Mouse (Mus musculus): ENCODE data around the gene Tmem82.

Tmem82 gene

GRCm38 (mm10) chr4:141641353-141641771 lies 22.9 kb upstream of the Tmem82 start:
- in situ Hi-C loops (cut with MboI, MseI) = no loop called here

- in situ Hi-C loops (cut with MboI, MseI) = loop anchor here (10.0 kb wide), 1 partner anchor 1405 kb away; no protein-coding TSS in a partner anchor
These were observed 21.0 kb upstream of the Tmem82 start for GRCm38 (mm10) chr4:141639474-141639873.

GRCm38 (mm10) chr4:141636693-141637092 lies 18.3 kb upstream of the Tmem82 start:
- in situ Hi-C loops (cut with MboI, MseI) = loop anchor here (10.0 kb wide), 1 partner anchor 1408 kb away; no protein-coding TSS in a partner anchor

- in situ Hi-C loops (cut with MboI, MseI) = loop anchor here (10.0 kb wide), 1 partner anchor 1409 kb away; no protein-coding TSS in a partner anchor
These were observed 17.6 kb upstream of the Tmem82 start for GRCm38 (mm10) chr4:141635991-141636390.

GRCm38 (mm10) chr4:141632111-141632873 lies 13.9 kb upstream of the Tmem82 start:
- in situ Hi-C loops (cut with MboI, MseI) = loop anchor here (10.0 kb wide), 1 partner anchor 1413 kb away; no protein-coding TSS in a partner anchor

GRCm38 (mm10) chr4:141631250-141631649 lies 12.8 kb upstream of the Tmem82 start:
- in situ Hi-C loops (cut with MboI, MseI) = loop anchor here (10.0 kb wide), 1 partner anchor 1414 kb away; no protein-coding TSS in a partner anchor

GRCm38 (mm10) chr4:141630021-141630420 lies 11.6 kb upstream of the Tmem82 start:
- in situ Hi-C loops (cut with MboI, MseI) = loop anchor here (10.0 kb wide), 1 partner anchor 1415 kb away; no protein-coding TSS in a partner anchor

GRCm38 (mm10) chr4:141628661-141629060 lies 10.2 kb upstream of the Tmem82 start:
- in situ Hi-C loops (cut with MboI, MseI) = no loop called here

GRCm38 (mm10) chr4:141627502-141627901 lies 9.1 kb upstream of the Tmem82 start:
- in situ Hi-C loops (cut with MboI, MseI) = no loop called here

GRCm38 (mm10) chr4:141625774-141626550 lies 7.5 kb upstream of the Tmem82 start:
- in situ Hi-C loops (cut with MboI, MseI) = no loop called here

- in situ Hi-C loops (cut with MboI, MseI) = no loop called here
These were observed 6.7 kb upstream of the Tmem82 start for GRCm38 (mm10) chr4:141624983-141625773.

- in situ Hi-C loops (cut with MboI, MseI) = no loop called here
These were observed 5.7 kb upstream of the Tmem82 start for GRCm38 (mm10) chr4:141624134-141624533.

- in situ Hi-C loops (cut with MboI, MseI) = no loop called here
These were observed 5.2 kb upstream of the Tmem82 start, which contains the start of gene Slc25a34 for GRCm38 (mm10) chr4:141623666-141624065. Gene Slc25a34, minus strand, starts transcription at chr4:141623821.

- in situ Hi-C loops (cut with MboI, MseI) = no loop called here
These were observed 4.6 kb upstream of the Tmem82 start for GRCm38 (mm10) chr4:141623037-141623436.

- in situ Hi-C loops (cut with MboI, MseI) = no loop called here
These were observed 4.1 kb upstream of the Tmem82 start for GRCm38 (mm10) chr4:141622580-141622979.

GRCm38 (mm10) chr4:141622091-141622490 lies 3.7 kb upstream of the Tmem82 start:
- in situ Hi-C loops (cut with MboI, MseI) = no loop called here

- in situ Hi-C loops (cut with MboI, MseI) = no loop called here
These were observed 2.9 kb upstream of the Tmem82 start for GRCm38 (mm10) chr4:141621297-141621696.

GRCm38 (mm10) chr4:141619299-141619883 lies 958 bp upstream of the Tmem82 start:
- in situ Hi-C loops (cut with MboI, MseI) = no loop called here

GRCm38 (mm10) chr4:141617863-141618564 lies 419 bp downstream of the Tmem82 start:
- in situ Hi-C loops (cut with MboI, MseI) = no loop called here

- in situ Hi-C loops (cut with MboI, MseI) = no loop called here
These were observed 1.1 kb downstream of the Tmem82 start for GRCm38 (mm10) chr4:141617299-141617698.
